Mouse (Mus musculus) gastrocnemius, postnatal 10 days (tissue): ENCODE measurements around the gene Myd88. TPM values are rescaled to one million over a fixed set of nuclear protein-coding genes. Genes with fewer than 3 reads are reported as not detected.
"Not testable (repeated sequence)": the region's sequence is repeated elsewhere in the genome, so short reads cannot be mapped to it uniquely, and the experiment has no call there.

Experiments
- DNase-seq: peaks from one replicate; pipeline ENCODE4 v3.0.0; 2021; ENCODE audit warnings: mixed read lengths
- long read RNA-seq, 2 experiments: library from polyadenylated mRNA; stranded (forward); transcript quantifications; one replicate each; pipeline ENCODE4 v2.0.0; 2021
- total RNA-seq, 2 experiments: library from RNA; stranded (reverse); gene quantifications; 2 replicates each; pipeline ENCODE4 v1.2.3; 2021

The Myd88 gene
- total RNA-seq: 10 to 100 TPM in 1 of 2 experiments, 1 to 10 TPM in 1; 8.7 to 10.5 TPM
- long read RNA-seq, experiment 1, transcript Myd88-201 (6 exons, 1,960 nt): major isoform, 16 of 18 reads
- long read RNA-seq, experiment 1, partial matches to known transcripts: 1 of 18 reads
- long read RNA-seq, experiment 1, other reads (novel, unspliced or antisense): 1 of 18 reads
- long read RNA-seq, experiment 2, transcript Myd88-201 (6 exons, 1,960 nt): major isoform, 12 of 14 reads
- long read RNA-seq, experiment 2, partial matches to known transcripts: 1 of 14 reads
- long read RNA-seq, experiment 2, other reads (novel, unspliced or antisense): 1 of 14 reads

DNA sequence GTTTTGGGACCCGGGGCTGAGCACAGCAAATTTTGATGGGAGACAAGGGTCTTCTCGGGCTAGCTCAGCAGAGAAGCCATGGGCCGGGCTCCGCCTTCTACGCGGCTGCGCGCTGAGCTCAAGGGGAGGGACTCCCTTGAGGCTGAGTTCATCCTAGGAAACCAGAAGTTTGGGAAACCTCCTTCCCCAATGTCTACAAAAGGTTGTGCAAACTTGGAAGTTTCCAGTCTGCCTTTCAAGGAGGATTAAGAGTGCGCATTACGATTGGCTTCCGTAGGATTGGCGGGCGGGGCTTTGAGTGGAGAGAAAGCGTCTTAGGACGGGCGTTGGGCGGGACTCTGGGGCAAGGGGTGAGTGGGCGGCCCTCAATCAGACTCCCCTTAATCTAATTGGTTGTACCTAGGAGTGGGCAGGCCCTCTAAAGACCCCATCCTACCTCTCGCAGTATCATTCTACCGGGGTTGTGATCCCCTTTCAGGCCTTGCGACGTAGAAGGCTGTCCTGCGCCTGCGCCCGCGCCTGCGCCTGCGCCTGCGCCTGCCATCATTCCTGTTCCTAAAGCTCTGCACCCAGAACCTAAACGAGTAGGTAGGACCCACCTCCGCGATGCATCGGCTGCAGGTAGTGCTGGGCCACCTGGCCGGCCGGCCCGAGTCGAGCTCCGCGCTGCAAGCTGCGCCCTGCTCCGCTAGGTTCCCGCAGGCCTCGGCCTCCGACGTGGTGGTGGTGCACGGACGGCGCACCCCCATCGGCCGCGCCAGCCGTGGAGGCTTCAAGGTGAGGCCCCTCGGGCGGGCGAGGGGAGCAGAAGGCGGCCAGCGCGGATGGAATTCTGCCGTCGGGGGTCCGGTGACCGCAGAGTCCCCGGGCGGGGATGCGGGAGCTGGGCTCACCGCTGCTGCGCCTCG is at the start of gene Myd88:
TSS of gene Myd88 (minus strand) at position 503 of the 908 bp plus-strand sequence.
- DNase-seq: peak; percentile 88

- no peak for DNase-seq
Observed at GRCm38 (mm10) chr9:119390214-119390613, 49.0 kb upstream of the Myd88 start.

- peak; percentile 36 for DNase-seq
Observed at GRCm38 (mm10) chr9:119388956-119389355, 47.7 kb upstream of the Myd88 start.

DNA sequence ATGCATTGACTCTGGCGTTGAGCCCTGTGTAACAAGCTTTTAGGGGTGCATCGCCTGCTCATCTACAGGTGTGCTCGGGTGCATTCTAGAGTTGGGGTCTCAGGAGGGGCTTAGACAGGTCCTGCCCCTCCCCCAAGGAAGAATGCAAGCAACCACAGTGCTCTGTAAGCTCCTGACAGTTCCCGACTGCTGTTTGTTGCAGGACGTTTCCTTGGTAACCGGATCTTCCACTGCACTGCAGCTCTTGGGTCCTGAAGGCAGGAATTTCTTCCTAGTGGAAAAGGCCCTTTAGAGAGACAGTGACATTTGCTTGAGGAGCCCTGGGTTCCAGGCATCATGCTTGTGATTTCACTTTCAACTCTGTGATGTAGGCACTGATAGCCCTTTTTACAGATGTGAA is 41.4 kb upstream of the Myd88 start:
- DNase-seq: no peak

- DNase-seq: no peak
Observed at GRCm38 (mm10) chr9:119378231-119378630, 37.0 kb upstream of the Myd88 start.

- no peak for DNase-seq
Observed at GRCm38 (mm10) chr9:119375556-119375955, 34.3 kb upstream of the Myd88 start.

DNA sequence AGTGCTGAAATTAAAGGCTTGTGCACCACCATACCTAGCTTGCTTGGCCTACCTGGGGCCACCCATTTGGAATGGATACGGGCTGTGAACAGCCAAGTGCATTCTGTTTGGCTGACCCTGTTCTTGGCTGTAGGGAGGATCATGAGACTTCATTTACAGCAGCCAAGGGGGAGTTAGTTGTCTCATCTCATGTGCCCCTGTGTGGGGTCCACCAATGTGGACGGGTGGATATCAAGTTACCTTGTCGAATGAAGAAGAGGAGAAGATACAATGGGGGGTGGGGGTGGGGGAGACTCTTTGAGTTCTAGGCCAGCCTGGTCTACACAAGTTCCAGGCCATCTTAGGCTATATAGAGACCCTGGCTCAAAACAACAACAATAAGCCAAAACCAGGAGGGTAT is 33.8 kb upstream of the Myd88 start:
- no peak for DNase-seq

DNA sequence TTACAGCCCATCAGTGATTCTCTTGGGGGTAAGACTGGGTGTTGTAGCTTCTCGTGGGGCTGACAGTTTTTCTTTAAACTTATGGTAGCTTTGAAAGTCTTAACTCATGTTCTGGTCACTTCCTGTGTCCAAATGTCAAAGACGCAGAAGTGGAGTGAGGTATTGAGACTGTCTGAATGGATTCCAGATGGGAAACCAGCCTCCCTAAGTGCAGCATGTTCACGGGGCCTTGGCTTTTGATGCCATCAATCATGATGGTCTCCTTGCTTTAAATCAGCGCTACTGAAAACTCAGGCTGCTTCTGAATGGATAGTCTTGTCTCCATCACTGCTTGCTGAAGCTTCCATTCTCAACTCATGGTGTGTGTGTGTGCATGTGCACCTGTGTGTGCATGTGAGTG is 30.0 kb upstream of the Myd88 start:
- DNase-seq: no peak

DNA sequence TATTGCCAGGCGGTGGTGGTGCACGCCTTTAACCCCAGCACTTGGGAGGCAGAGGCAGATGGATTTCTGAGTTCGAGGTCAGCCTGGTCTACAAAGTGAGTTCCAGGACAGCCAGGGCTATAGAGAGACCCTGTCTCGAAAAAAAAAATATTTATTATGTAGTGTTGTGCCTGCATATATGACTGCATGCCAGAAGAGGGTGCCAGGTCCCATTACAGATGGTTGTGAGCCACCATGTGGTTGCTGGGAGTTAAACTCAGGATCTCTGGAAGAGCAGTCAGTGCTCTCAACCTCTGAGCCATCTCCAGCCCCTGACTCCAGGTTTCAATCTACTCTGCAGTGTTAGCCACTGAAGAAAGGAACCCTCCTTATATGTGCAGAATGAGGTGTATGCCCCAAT is 29.6 kb upstream of the Myd88 start:
- not testable (repeated sequence) for DNase-seq

GRCm38 (mm10) chr9:119368367-119368766 is 27.2 kb upstream of the Myd88 start:
- DNase-seq: no peak

- no peak for DNase-seq
Observed at GRCm38 (mm10) chr9:119365284-119365683, 24.1 kb upstream of the Myd88 start, which contains the start of gene Slc22a14. TSS of gene Slc22a14 (minus strand) at chr9:119365553.

GRCm38 (mm10) chr9:119363229-119363628 is 22.0 kb upstream of the Myd88 start:
- DNase-seq: no peak

DNA sequence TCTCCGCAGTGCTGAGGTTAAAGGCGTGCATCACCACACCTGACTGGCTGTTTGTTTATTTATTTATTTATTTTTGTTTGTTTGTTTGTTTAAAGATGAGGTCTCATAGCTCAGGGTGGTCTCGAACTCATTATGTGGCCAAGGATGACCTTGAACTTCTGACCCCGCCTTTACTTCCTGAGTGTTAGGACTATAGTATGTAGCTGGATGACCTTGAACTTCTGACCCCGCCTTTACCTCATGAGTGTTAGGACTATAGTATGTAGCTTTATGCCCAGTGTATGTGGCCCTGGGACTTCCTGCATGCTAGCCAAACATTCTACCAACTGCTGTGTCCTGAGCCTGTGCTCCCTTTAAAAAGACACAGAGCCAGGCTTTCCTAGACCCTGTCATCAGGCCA is 20.2 kb upstream of the Myd88 start:
- no peak for DNase-seq

GRCm38 (mm10) chr9:119358058-119358429 is 16.8 kb upstream of the Myd88 start:
- DNase-seq: no peak

- DNase-seq: peak; percentile 92
Observed at GRCm38 (mm10) chr9:119357331-119358057, 16.3 kb upstream of the Myd88 start, which contains the start of gene Xylb. TSS of gene Xylb (plus strand) at chr9:119357381.

- no peak for DNase-seq
Observed at GRCm38 (mm10) chr9:119355943-119356342, 14.7 kb upstream of the Myd88 start.

DNA sequence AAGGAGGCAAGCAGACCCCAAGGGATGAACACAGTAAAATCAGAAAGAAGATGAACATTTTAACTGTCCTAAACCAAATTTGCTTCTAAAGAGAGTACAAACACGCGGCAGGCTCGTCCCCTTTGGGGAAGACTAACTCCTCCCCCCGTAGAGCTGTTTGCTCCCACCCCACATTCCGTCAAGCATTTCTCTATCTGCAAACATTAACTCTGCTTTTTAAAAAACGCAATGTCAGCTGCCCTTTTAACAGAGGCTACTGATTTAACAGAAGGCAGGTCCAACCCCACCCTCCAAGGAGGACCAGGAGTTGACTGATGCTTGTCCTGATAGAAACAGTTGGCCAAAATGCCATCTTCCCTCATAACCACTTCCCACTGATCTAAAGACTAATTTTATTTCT is 12.7 kb upstream of the Myd88 start:
- no peak for DNase-seq

DNA sequence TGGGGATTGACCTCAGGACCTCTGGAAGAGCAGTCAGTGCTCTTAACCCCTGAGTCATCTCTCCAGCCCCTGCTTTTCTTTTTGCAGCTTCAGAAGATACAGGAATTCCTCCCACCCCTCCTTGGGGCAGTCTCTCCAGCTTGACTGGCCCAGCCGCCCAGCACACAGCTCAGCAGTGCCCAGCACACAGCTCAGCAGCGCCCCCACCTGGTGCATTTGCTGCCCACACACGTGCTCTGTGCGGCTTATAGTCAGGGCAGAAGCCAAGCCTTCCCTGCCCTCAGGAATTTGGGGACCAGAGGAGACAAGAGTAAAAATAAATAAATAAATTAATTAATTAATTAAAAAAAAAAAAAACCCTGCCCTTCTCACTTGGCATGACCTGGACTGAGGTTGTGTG is 10.8 kb upstream of the Myd88 start:
- peak; percentile 91 for DNase-seq

GRCm38 (mm10) chr9:119350947-119351705 is 9.9 kb upstream of the Myd88 start:
- DNase-seq: no peak

- DNase-seq: no peak
Observed at GRCm38 (mm10) chr9:119350531-119350930, 9.3 kb upstream of the Myd88 start.

DNA sequence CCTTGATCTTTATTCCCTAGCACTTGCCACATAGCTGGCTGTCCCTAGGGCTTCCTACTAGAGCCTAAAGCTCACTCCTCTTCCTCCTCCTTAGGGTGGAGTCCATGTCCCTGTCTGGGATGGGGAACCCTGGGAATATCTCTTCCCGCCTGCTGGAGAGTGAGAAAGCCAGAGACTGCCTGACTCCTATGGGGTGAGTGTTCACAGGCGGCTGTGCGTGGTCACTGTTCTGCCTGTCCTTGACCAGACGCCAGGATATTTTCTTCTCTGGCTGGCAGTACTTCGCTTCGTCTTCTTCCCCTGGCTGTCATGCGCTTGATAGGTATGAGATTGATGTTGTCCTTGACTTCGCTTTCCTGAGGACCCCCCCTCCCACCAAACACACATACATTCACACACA is 5.2 kb upstream of the Myd88 start:
- DNase-seq: no peak

DNA sequence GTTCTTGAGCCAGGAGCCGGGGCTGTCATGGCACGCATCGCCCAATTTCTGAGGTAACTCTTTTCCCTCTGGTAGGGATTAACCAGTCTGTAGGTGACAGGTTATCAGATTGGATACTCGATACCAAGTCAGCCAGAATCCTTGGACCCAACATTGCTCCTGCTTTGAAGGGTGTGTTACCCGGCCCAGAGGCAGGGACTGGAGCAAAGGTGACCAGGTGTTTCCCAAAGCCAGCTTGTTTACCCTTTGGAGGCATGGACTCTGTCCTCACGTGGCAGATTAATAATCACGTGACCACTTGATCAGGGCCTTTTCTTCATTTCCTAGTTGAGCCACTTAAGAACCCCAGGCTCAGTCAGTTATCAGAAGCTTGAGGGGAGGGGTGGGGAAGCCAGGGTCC is 1.5 kb upstream of the Myd88 start:
- DNase-seq: no peak
